Mouse (Mus musculus): ENCODE measurements at regions not wholly inside any gene's neighbourhood (a gene's known extent, or its start where the extent isn't known, plus 50 kb on each side); places are given as distances from the start of the nearest gene placed in this dataset.

DNA sequence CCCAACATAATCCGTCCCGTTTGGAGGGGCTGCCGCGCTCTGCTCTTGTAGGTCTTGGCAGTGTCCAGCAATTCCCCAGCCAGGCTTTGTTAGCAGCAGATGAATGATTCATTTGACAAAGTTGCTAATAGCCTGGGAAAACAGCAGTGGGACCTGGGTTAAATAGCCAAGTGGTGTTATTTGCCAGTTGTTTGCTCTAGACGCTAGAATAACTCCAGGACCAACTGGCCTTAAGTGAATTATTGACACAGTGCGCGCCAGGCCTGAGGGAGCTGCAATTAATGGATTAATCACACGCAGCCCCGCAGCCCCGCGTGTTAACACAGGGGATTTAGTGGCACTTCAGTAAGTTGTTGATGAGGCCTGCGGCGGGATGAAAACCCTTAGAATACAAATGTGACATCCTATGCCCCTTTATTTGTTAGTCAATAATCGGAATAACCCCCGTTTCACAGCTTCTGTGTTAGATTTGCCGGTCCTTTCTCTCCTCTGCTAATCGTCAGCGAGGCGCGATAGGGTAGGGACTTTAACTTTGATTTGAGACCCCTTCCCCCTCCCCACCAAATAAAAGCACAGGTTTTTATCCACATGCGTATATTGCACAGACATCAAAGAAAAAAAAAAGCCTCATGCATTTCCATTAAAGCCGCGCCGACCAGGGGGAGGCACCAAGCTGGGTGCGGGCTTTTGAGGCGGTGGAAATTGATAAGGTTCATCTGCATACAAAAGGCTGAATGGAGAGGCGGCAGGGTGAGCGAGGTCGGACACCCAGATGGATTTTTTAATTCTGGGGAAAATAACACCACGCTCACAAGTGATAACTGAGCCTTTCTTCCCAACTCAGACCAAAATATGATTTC is 118.5 kb upstream of the Sox14 start:
- CTCF ChIA-PET, result no interaction called here
- ATAC-seq (no peak), DNase-seq (ENCODE audit: low read depth, low spot score) (no peak)
- POLR2A ChIA-PET, result no interaction called here
- in situ Hi-C loops (cut with MboI; ENCODE audit: low pct_unique_long_range_greater_than_20kb), result no loop called here
- H3K27me3 ChIP-seq, result peaks cover 35% of the 10 kb centered on the region
- TF ChIP-seq CTCF (IDR thresholded peaks at IDR 0.05), result no peak

DNA sequence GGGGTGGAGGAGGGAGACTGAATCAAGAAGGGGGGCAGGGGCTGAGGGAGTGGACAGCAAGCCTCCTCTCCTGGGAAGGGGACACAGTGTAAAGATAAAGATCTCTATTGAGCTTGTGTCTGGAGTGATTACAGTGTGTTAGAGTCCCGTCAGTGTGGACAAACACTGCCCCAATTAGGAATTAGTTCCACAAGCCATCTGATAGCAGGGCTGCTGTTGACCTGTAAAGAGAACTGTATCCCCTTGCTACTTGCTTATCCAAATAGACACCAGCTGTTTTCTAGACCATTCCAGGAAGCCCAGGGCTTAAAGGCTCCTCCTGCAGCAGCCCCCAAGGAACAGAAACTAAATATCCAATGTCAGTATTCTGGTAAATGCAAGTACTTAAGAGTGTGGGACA is 111.4 kb upstream of the Sox14 start:
- ChIA-PET POLR2A (no interaction called here), CTCF (no interaction called here)
- in situ Hi-C loops (cut with MboI; ENCODE audit: low pct_unique_long_range_greater_than_20kb), result no loop called here
- no peaks in the 10 kb centered on the region for H3K27me3 ChIP-seq
- DNase-seq (ENCODE audit: low read depth, low spot score) (no peak), ATAC-seq (no peak)
- no peak for TF ChIP-seq CTCF (IDR thresholded peaks at IDR 0.05)

DNA sequence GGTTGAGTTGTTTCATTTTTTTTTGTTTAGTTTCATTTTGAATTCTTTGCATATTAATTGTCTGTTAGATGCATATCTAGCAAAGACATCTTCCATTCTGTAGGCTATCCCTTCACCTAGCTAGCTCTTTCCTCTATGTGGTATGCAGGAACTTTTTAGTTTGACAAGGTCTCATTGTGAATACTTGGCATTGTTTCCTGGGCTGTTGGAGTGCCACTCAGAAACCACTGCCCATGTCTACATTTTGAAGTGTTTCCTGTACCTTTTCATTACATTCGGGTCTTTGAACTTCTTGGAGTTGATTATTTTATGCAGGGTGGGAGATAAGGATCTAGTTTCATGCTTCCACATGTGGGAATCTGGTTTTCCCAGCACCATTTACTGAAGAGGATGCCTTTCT is 104.8 kb upstream of the Sox14 start:
- DNase-seq (ENCODE audit: low read depth, low spot score) (no peak), ATAC-seq (no peak)
- CTCF ChIA-PET, result no interaction called here
- POLR2A ChIA-PET, result no interaction called here
- peaks cover 7% of the 10 kb centered on the region for H3K27me3 ChIP-seq
- in situ Hi-C loops (cut with MboI; ENCODE audit: low pct_unique_long_range_greater_than_20kb), result no loop called here
- no peak for TF ChIP-seq CTCF (IDR thresholded peaks at IDR 0.05)

DNA sequence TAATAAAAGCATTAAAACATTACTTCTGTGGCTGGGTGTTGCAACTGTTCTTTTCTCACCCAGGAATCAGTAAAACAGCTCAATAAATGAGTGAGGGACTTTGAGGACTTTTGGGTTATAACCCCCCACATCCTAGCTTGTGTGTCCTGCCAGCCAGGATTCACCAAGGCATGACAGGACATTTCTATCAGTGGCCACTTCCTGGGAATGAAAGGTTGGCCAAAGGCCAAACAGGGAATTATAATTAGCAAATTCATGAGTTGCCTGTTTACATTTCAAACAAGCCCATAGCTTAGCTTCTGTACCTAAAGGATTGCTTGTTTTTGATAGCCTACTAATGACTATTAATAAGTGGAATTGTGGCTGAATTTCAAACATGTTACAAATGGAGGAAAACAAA is 85.6 kb upstream of the Sox14 start:
- peaks cover 10% of the 10 kb centered on the region for H3K27me3 ChIP-seq
- in situ Hi-C loops (cut with MboI; ENCODE audit: low pct_unique_long_range_greater_than_20kb), result no loop called here
- ATAC-seq (no peak), DNase-seq (ENCODE audit: low read depth, low spot score) (no peak)
- POLR2A ChIA-PET, result no interaction called here
- CTCF ChIA-PET, result no interaction called here
- no peak for TF ChIP-seq CTCF (IDR thresholded peaks at IDR 0.05)

DNA sequence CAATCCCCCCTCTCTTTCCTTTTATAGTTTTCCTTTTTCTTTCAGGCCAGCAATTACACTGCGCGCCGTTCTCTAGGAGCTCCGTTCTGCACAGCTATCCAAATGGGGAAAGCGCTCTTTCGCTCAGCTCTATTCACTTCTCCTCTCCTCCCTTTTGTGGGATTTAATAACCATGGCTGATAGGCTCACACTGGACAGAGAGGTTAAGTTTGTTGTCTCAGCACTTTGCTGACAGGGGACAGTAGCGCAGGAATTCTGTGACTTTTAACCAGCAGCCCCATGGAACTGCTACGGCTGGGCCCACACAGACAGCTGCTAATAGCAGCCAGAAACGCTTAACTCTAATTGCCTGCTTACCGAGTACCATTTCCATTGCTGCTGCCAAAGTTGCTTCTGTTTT is 78.8 kb upstream of the Sox14 start:
- TF ChIP-seq CTCF (IDR thresholded peaks at IDR 0.05), result no peak
- peaks cover under 1% of the 10 kb centered on the region for H3K27me3 ChIP-seq
- DNase-seq (ENCODE audit: low read depth, low spot score) (no peak), ATAC-seq (no peak)
- ChIA-PET POLR2A (interaction anchor here (0.7 kb wide), 1 partner anchor 11 kb away, joined by 3 read pairs; no protein-coding TSS in a partner anchor), CTCF (no interaction called here)
- in situ Hi-C loops (cut with MboI; ENCODE audit: low pct_unique_long_range_greater_than_20kb), result no loop called here

DNA sequence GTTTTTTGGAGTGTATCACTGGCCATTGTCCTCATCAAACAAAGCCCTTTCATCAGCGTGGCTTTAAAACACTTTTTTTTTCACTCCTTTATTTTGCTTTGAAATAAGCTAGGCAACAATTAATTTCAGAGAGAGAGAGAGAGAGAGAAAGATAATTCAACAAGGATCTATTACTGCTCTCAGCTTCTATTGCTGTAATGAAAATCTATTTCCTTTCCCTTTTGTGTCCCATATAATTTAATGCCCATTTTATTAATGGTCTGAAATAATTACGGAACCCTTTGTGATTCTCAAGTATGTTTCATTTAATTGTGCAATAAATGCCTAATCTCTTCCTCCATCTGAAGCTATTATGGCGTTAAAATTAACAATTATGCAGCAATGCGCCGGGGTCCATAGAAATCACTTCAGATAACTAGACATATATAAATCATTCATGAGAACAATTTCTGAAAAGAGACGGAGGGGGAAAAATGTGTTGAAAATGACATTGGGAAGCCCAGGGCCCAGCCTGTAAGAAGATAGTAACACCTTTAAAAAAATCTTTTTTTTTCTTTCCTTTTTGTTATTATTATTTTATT is 78.2 kb upstream of the Sox14 start:
- H3K27me3 ChIP-seq, result no peaks in the 10 kb centered on the region
- no peak for TF ChIP-seq CTCF (IDR thresholded peaks at IDR 0.05)
- DNase-seq (ENCODE audit: low read depth, low spot score), result no peak
- ChIA-PET CTCF (no interaction called here), POLR2A (interaction anchor here (0.7 kb wide), 1 partner anchor 10 kb away, joined by 3 read pairs; no protein-coding TSS in a partner anchor)
- in situ Hi-C loops (cut with MboI; ENCODE audit: low pct_unique_long_range_greater_than_20kb), result no loop called here
- no peak for ATAC-seq

Data from Patski (cell line).